Mouse (Mus musculus) liver, embryonic 11.5 days (tissue): ENCODE results near the gene Gm30083. TPM values are rescaled to one million over a fixed set of nuclear protein-coding genes. Genes with fewer than 3 reads are reported as not detected.

Experiments
- ATAC-seq: fragments of 200-750 bp; cut with Nextera tagmentation; replicated peaks from 2 replicates; pipeline ENCODE4 v1.8.0; 2017; ENCODE audit warnings: moderate number of reproducible peaks, mild to moderate bottlenecking, moderate TSS enrichment, moderate library complexity; ENCODE audit not compliant: low FRiP score
- DNase-seq: peaks from one replicate; pipeline ENCODE4 v3.0.0-alpha.2; 2017; ENCODE audit warnings: low spot score
- H3K27ac ChIP-seq: fragments of 300-500 bp; sonication (generic); 2 replicates; pipeline ENCODE4 v1.5.1; 2014; ENCODE audit warnings: mild to moderate bottlenecking, low read depth, low read length, control low read depth
- H3K27me3 ChIP-seq: fragments of 300-500 bp; sonication (generic); replicated peaks from 2 replicates; pipeline ENCODE4 v1.6.1; 2014; ENCODE audit warnings: low read length, mixed read lengths; ENCODE audit not compliant: control insufficient read depth, insufficient read depth
- H3K36me3 ChIP-seq: fragments of 300-500 bp; sonication (generic); 2 replicates; pipeline ENCODE4 v1.6.1; 2014; ENCODE audit warnings: mild to moderate bottlenecking, low read length, moderate library complexity, mixed read lengths; ENCODE audit not compliant: control insufficient read depth, insufficient read depth
- H3K4me1 ChIP-seq: fragments of 300-500 bp; sonication (generic); replicated peaks from 2 replicates; pipeline ENCODE4 v1.6.1; 2014; ENCODE audit warnings: low read length, mixed read lengths; ENCODE audit not compliant: control insufficient read depth, insufficient read depth
- H3K4me2 ChIP-seq: fragments of 300-500 bp; sonication (generic); 2 replicates; pipeline ENCODE4 v1.6.1; 2014; ENCODE audit warnings: mild to moderate bottlenecking, control low read depth, moderate library complexity
- H3K4me3 ChIP-seq: fragments of 300-500 bp; sonication (generic); 2 replicates; pipeline ENCODE4 v1.5.1; 2014; ENCODE audit warnings: low read depth, low read length, control low read depth
- H3K9ac ChIP-seq: fragments of 300-500 bp; sonication (generic); 2 replicates; pipeline ENCODE4 v1.6.1; 2014; ENCODE audit warnings: low read depth, low read length, control low read depth
- H3K9me3 ChIP-seq: fragments of 300-500 bp; sonication (generic); 2 replicates; pipeline ENCODE4 v1.6.1; 2016; ENCODE audit warnings: low read length, inconsistent platforms, mixed read lengths; ENCODE audit not compliant: control insufficient read depth
- WGBS: fragments of 180-500 bp; shearing (Covaris S2); extraction: QIAGEN DNeasy Blood & Tissue Kit; methylation state at CpG from one replicate; pipeline ENCODE4 v1.1.7; 2014; 5-methylcytosine and 5-hydroxymethylcytosine counted together
- polyA plus RNA-seq: library from polyadenylated mRNA; unstranded; fragments of >200 nt; fragmentation: Nextera tagmentation; extraction: Ambion mirVana; gene quantifications from 2 replicates; pipeline ENCODE4 v1.2.1, GENCODE M21; 2014

Gm30083 gene
- not detected in 2 replicates for polyA plus RNA-seq

GRCm38 (mm10) chr14:34015063-34015462 is at the start of gene Gm30083:
Gm30083 (minus strand) TSS chr14:34015182.
- DNase-seq (peak; percentile 10), ATAC-seq (no peak)
- 66% methylated on average over 3 of the region's 3 CpGs for WGBS
- H3K36me3 ChIP-seq = no peaks in the 10 kb centered on the region
- H3K27ac ChIP-seq = no peak within 1 kb of the TSS
- H3K9me3 ChIP-seq = no peaks in the 10 kb centered on the region
- no peak within 1 kb of the TSS for H3K4me2 ChIP-seq
- H3K27me3 ChIP-seq = no peaks in the 10 kb centered on the region
- H3K4me1 ChIP-seq = no peaks in the 10 kb centered on the region
- H3K9ac ChIP-seq = no peak within 1 kb of the TSS
- H3K4me3 ChIP-seq = no peak within 1 kb of the TSS

GRCm38 (mm10) chr14:34052516-34052915 is 37.5 kb upstream of the Gm30083 start, which contains the start of gene Antxrl:
Antxrl (plus strand) TSS chr14:34052707.
- no peaks in the 10 kb centered on the region for H3K4me1 ChIP-seq
- no peaks in the 10 kb centered on the region for H3K9me3 ChIP-seq
- DNase-seq = no peak
- whole genome bisulfite sequencing = 86% methylated on average over 6 of the region's 6 CpGs
- no peak within 1 kb of the TSS for H3K27ac ChIP-seq
- H3K4me2 ChIP-seq = no peak within 1 kb of the TSS
- no peak for ATAC-seq
- no peaks in the 10 kb centered on the region for H3K27me3 ChIP-seq
- H3K9ac ChIP-seq = no peak within 1 kb of the TSS
- no peak within 1 kb of the TSS for H3K4me3 ChIP-seq
- H3K36me3 ChIP-seq = no peaks in the 10 kb centered on the region

- no peak for ATAC-seq
- Histone ChIP-seq H3K27ac (no peak overlapping the region), H3K36me3 (no peaks in the 10 kb centered on the region), H3K9ac (no peak overlapping the region), H3K4me3 (no peak overlapping the region), H3K27me3 (no peaks in the 10 kb centered on the region), H3K4me2 (no peak overlapping the region), H3K4me1 (no peaks in the 10 kb centered on the region), H3K9me3 (no peaks in the 10 kb centered on the region)
- no peak for DNase-seq
- WGBS = 64% methylated on average over 5 of the region's 5 CpGs
These were observed 35.3 kb upstream of the Gm30083 start for GRCm38 (mm10) chr14:34050101-34050779.

GRCm38 (mm10) chr14:34043341-34043740 is 28.4 kb upstream of the Gm30083 start:
- Histone ChIP-seq H3K27ac (no peak overlapping the region), H3K27me3 (no peaks in the 10 kb centered on the region), H3K36me3 (no peaks in the 10 kb centered on the region), H3K4me2 (no peak overlapping the region), H3K9me3 (no peaks in the 10 kb centered on the region), H3K4me3 (no peak overlapping the region), H3K9ac (no peak overlapping the region), H3K4me1 (no peaks in the 10 kb centered on the region)
- DNase-seq (no peak), ATAC-seq (no peak)
- 56% methylated on average over 3 of the region's 3 CpGs for WGBS

DNA sequence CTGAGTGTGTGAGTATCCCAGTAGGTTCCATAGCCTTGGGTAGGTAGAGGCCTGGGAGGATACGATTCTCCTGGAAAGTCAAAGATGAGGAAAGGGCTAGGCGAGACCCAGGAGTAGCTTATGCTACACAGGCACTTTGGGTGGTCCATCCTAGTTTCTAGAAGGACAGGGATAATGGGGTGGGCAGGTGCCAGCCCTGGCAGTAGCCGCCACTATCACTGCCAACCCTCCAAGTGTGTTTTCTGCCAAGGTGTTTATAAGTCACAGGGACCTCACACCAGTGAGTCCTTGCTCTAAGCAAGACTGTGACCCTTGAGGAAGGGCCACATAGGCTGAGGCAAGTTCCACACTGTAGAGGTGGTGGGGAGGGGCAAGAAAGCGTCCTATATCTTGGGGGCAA is 26.3 kb upstream of the Gm30083 start:
- H3K27ac ChIP-seq = no peak overlapping the region
- no peaks in the 10 kb centered on the region for H3K4me1 ChIP-seq
- no peak for ATAC-seq
- DNase-seq = no peak
- no peak overlapping the region for H3K9ac ChIP-seq
- no peak overlapping the region for H3K4me2 ChIP-seq
- no peaks in the 10 kb centered on the region for H3K36me3 ChIP-seq
- no peak overlapping the region for H3K4me3 ChIP-seq
- no peaks in the 10 kb centered on the region for H3K9me3 ChIP-seq
- H3K27me3 ChIP-seq = no peaks in the 10 kb centered on the region
- 74% methylated on average over 4 of the region's 4 CpGs for WGBS

GRCm38 (mm10) chr14:34033841-34034610 is 19.0 kb upstream of the Gm30083 start:
- Histone ChIP-seq H3K9ac (no peak overlapping the region), H3K36me3 (no peaks in the 10 kb centered on the region), H3K4me1 (no peaks in the 10 kb centered on the region), H3K4me3 (no peak overlapping the region), H3K4me2 (no peak overlapping the region), H3K27ac (no peak overlapping the region), H3K9me3 (no peaks in the 10 kb centered on the region), H3K27me3 (no peaks in the 10 kb centered on the region)
- ATAC-seq = no peak
- DNase-seq = no peak
- WGBS = 88% methylated on average over 8 of the region's 8 CpGs

GRCm38 (mm10) chr14:34026710-34027109 is 11.7 kb upstream of the Gm30083 start:
- WGBS = 48% methylated on average over 2 of the region's 2 CpGs

DNA sequence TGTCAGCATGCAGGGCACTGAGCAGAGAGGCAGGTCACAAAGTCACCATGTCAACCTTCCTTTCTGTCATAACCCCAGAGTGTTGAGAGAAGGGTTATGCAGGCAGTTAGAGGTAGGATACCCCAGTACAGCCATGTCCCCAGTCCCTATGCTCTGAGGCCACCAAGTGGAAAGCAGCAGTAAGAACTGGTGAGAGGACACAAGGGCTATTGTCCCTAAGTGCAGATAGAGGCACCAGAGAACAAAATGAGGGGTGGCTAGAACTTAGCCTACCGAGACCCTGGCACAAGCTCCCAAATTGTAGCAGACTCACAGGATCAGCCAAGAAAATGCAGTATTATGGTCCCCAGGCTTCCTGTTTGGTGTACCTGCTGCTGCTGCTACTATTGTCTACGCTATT is 2.0 kb upstream of the Gm30083 start:
- H3K27me3 ChIP-seq = no peaks in the 10 kb centered on the region
- H3K36me3 ChIP-seq = no peaks in the 10 kb centered on the region
- ATAC-seq = no peak
- DNase-seq = peak; percentile 22
- no peaks in the 10 kb centered on the region for H3K4me1 ChIP-seq
- 76% methylated on average over 2 of the region's 2 CpGs for WGBS
- H3K9ac ChIP-seq = no peak overlapping the region
- H3K9me3 ChIP-seq = no peaks in the 10 kb centered on the region
- no peak overlapping the region for H3K4me3 ChIP-seq
- H3K27ac ChIP-seq = no peak overlapping the region
- no peak overlapping the region for H3K4me2 ChIP-seq

More at GRCm38 (mm10) chr14:34026710-34027109, 11.7 kb upstream of the Gm30083 start:
- no peak overlapping the region for H3K27ac ChIP-seq
- no peak overlapping the region for H3K9ac ChIP-seq
- H3K4me2 ChIP-seq = no peak overlapping the region
- DNase-seq = peak; percentile 17
- ATAC-seq = no peak
- H3K4me3 ChIP-seq = no peak overlapping the region
- H3K4me1 ChIP-seq = no peaks in the 10 kb centered on the region
- H3K36me3 ChIP-seq = no peaks in the 10 kb centered on the region
- H3K27me3 ChIP-seq = no peaks in the 10 kb centered on the region
- H3K9me3 ChIP-seq = no peaks in the 10 kb centered on the region; the same call in 1 of the 2 replicates
